Mouse (Mus musculus) kidney, postnatal 10 days (tissue): ENCODE data around the gene Mrpl57.
"Not testable (repeated sequence)": the region's sequence is repeated elsewhere in the genome, so short reads cannot be mapped to it uniquely, and the experiment has no call there.

ENCODE experiments used
- DNase-seq: peaks from one replicate; pipeline ENCODE4 v3.0.0; 2021; ENCODE audit warnings: mixed read lengths

Gene Mrpl57

GRCm38 (mm10) chr14:57825788-57826751, at the start of gene Mrpl57, which contains the start of gene Ska3:
TSS of gene Mrpl57 (plus strand) at chr14:57826234.
TSS of gene Ska3 (minus strand) at chr14:57826185.
- peak; percentile 95 for DNase-seq

GRCm38 (mm10) chr14:57787406-57787805, 38.6 kb upstream of the Mrpl57 start:
- DNase-seq, result peak; percentile 29

- DNase-seq, result no peak
Measured at GRCm38 (mm10) chr14:57789311-57789710, 36.7 kb upstream of the Mrpl57 start.

- DNase-seq, result no peak
Measured at GRCm38 (mm10) chr14:57789759-57790158, 36.3 kb upstream of the Mrpl57 start.

- no peak for DNase-seq
Measured at GRCm38 (mm10) chr14:57791171-57791570, 34.9 kb upstream of the Mrpl57 start.

GRCm38 (mm10) chr14:57797551-57797950, 28.5 kb upstream of the Mrpl57 start:
- DNase-seq, result peak; percentile 6

GRCm38 (mm10) chr14:57797991-57798931, 27.8 kb upstream of the Mrpl57 start, which contains the start of gene Sap18:
TSS of gene Sap18 (plus strand) at chr14:57798180.
- DNase-seq, result peak; percentile 98

- no peak for DNase-seq
Measured at GRCm38 (mm10) chr14:57803731-57804130, 22.3 kb upstream of the Mrpl57 start.

- peak; percentile 24 for DNase-seq
Measured at GRCm38 (mm10) chr14:57808558-57808957, 17.5 kb upstream of the Mrpl57 start.

- no peak for DNase-seq
Measured at GRCm38 (mm10) chr14:57810886-57811285, 15.1 kb upstream of the Mrpl57 start.

GRCm38 (mm10) chr14:57811844-57812243, 14.2 kb upstream of the Mrpl57 start:
- DNase-seq, result no peak

- DNase-seq, result no peak
Measured at GRCm38 (mm10) chr14:57820839-57821238, 5.2 kb upstream of the Mrpl57 start.

- DNase-seq, result no peak
Measured at GRCm38 (mm10) chr14:57827284-57827683, 1.2 kb downstream of the Mrpl57 start.

GRCm38 (mm10) chr14:57833526-57833925, 7.5 kb downstream of the Mrpl57 start:
- DNase-seq, result no peak

- no peak for DNase-seq
Measured at GRCm38 (mm10) chr14:57835157-57835556, 9.1 kb downstream of the Mrpl57 start.

- DNase-seq, result no peak
Measured at GRCm38 (mm10) chr14:57844535-57844934, 18.5 kb downstream of the Mrpl57 start.

GRCm38 (mm10) chr14:57848061-57848460, 22.0 kb downstream of the Mrpl57 start:
- DNase-seq, result not testable (repeated sequence)

- no peak for DNase-seq
Measured at GRCm38 (mm10) chr14:57848646-57849045, 22.6 kb downstream of the Mrpl57 start.

GRCm38 (mm10) chr14:57850330-57850729, 24.3 kb downstream of the Mrpl57 start:
- DNase-seq, result no peak

- DNase-seq, result no peak
Measured at GRCm38 (mm10) chr14:57852961-57853360, 26.9 kb downstream of the Mrpl57 start.

GRCm38 (mm10) chr14:57856037-57856436, 30.0 kb downstream of the Mrpl57 start:
- DNase-seq, result not testable (repeated sequence)

- DNase-seq, result no peak
Measured at GRCm38 (mm10) chr14:57858601-57859000, 32.6 kb downstream of the Mrpl57 start.

- peak; percentile 52 for DNase-seq
Measured at GRCm38 (mm10) chr14:57859520-57859919, 33.5 kb downstream of the Mrpl57 start.
